In genomic region chr11:83576927-83577555, GRCm38 (mm10) we compare ENCODE assay signal across 19 mouse cellular contexts. TPM values are rescaled to one million over a fixed set of nuclear protein-coding genes. Genes with fewer than 3 reads are reported as not detected.
DNase-seq lines count a peak whose midpoint lies in the region; ATAC-seq lines count a peak whose summit lies in the region.
"Had no signal": no experiment of that assay in that cellular context is flagged by ENCODE, and none has a peak within 500 bp of the region (broad histone marks: within the 10 kb centered on the region; RNA-seq: fewer than 3 reads in every experiment).

No protein-coding gene starts in this region.

- no peak overlapping the region for H3K9ac ChIP-seq in liver, embryonic 16.5 days (ENCODE audit: low read depth, low read length)
- H3K9ac ChIP-seq: hindbrain, embryonic 15.5 days had no signal

- H3K27me3 ChIP-seq in liver, embryonic 16.5 days (ENCODE audit: control insufficient read depth, insufficient read depth, low read depth, low read length): no peaks in the 10 kb centered on the region
- H3K27me3 ChIP-seq: hindbrain, embryonic 15.5 days had no signal

- H3K27ac ChIP-seq in liver, embryonic 16.5 days (ENCODE audit: low read length): no peak overlapping the region
- H3K27ac ChIP-seq: embryonic facial prominence, embryonic 10.5 days; hindbrain, embryonic 15.5 days had no signal

- H3K4me1 ChIP-seq in liver, embryonic 16.5 days (ENCODE audit: control insufficient read depth, low read depth, low read length): no peaks in the 10 kb centered on the region
- H3K4me1 ChIP-seq: hindbrain, embryonic 15.5 days had no signal

- H3K4me3 ChIP-seq in liver, embryonic 16.5 days (ENCODE audit: low read depth, low read length): peak overlapping the region; percentile 31
- H3K4me3 ChIP-seq: embryonic facial prominence, embryonic 10.5 days; hindbrain, embryonic 15.5 days had no signal

- no peak for ATAC-seq in liver, embryonic 16.5 days (ENCODE audit: low read depth)
- ATAC-seq in hematopoietic stem cell, adult 5-6 weeks (replicated peaks in 1 of 2; ENCODE audit: insufficient read depth in 1 of 2, low FRiP score in 2 of 2, low TSS enrichment in 1 of 2, low read depth in 1 of 2, poor library complexity in 2 of 2, severe bottlenecking in 2 of 2): peak; percentile 57

- H3K36me3 ChIP-seq in liver, embryonic 16.5 days (ENCODE audit: control insufficient read depth, insufficient read depth): no peaks in the 10 kb centered on the region; the same call in 1 of the 2 replicates
- H3K36me3 ChIP-seq: embryonic facial prominence, embryonic 10.5 days; hindbrain, embryonic 15.5 days had no signal

- DNase-seq in liver (no peak), MEL-GATA-1-ER (ENCODE audit: extremely low read depth, low read depth) (peak; percentile 89)
- no peak for DNase-seq in cerebellum, adult 9-10 months
- DNase-seq in embryo, embryonic 10 days (ENCODE audit: low spot score): no peak
- no peak for DNase-seq in embryo, embryonic 9.5 days (ENCODE audit: extremely low spot score)
- DNase-seq: adrenal gland, adult 2 months; cerebellum, postnatal 10 days; gastrocnemius, postnatal 25 days; kidney, adult 11 months; kidney, postnatal 14 days had no signal

- peak overlapping the region; percentile 37 for H3K4me2 ChIP-seq in liver, embryonic 16.5 days (ENCODE audit: low read depth, low read length)
- H3K4me2 ChIP-seq: hindbrain, embryonic 15.5 days; midbrain, embryonic 11.5 days had no signal

- 34% methylated on average over 4 of the region's 4 CpGs for WGBS in liver, embryonic 16.5 days (ENCODE audit: insufficient replicate concordance)

- no peaks in the 10 kb centered on the region for H3K9me3 ChIP-seq in liver, embryonic 16.5 days (replicated peaks; ENCODE audit: control insufficient read depth, low read length)
- H3K9me3 ChIP-seq: embryonic facial prominence, embryonic 10.5 days; hindbrain, embryonic 15.5 days had no signal

RNA-seq across cellular contexts. Expression of gene Ccl9, which starts 1.4 kb away (rescaled TPM):
- 66.8 and 71.8 TPM in 2 replicates for polyA plus RNA-seq in liver, embryonic 16.5 days (2015; fragmentation: Nextera tagmentation; extraction: Ambion mirVana)
- 37.3 and 43.8 TPM in 2 replicates for total RNA-seq in hematopoietic stem cell, adult 5-6 weeks (2017)

RNA-seq across cellular contexts. Expression of gene Ccl6, which starts 15.8 kb away (rescaled TPM):
- 16.3 and 16.9 TPM in 2 replicates for polyA plus RNA-seq in liver, embryonic 16.5 days (2015; fragmentation: Nextera tagmentation; extraction: Ambion mirVana)
- total RNA-seq in hematopoietic stem cell, adult 5-6 weeks (2017): 6.3 and 33.4 TPM in 2 replicates

RNA-seq across cellular contexts. Expression of gene Ccl5, which starts 46.7 kb away (rescaled TPM):
- 1.2 and 1.7 TPM in 2 replicates for polyA plus RNA-seq in liver, embryonic 16.5 days (2015; fragmentation: Nextera tagmentation; extraction: Ambion mirVana)
- 4.7 and 5.3 TPM in 2 replicates for total RNA-seq in hematopoietic stem cell, adult 5-6 weeks (2017)
- total RNA-seq: gastrocnemius, postnatal 25 days; layer of hippocampus, postnatal 10 days; left cerebral cortex, postnatal 10 days had no signal
- polyA plus RNA-seq: embryonic facial prominence, embryonic 10.5 days; hindbrain, embryonic 15.5 days; midbrain, embryonic 11.5 days had no signal

RNA-seq across cellular contexts. Expression of gene Heatr9, which starts 55.1 kb away (rescaled TPM):
- not detected in 2 replicates for polyA plus RNA-seq in liver, embryonic 16.5 days (2015; fragmentation: Nextera tagmentation; extraction: Ambion mirVana)
- not detected in 2 replicates for total RNA-seq in hematopoietic stem cell, adult 5-6 weeks (2017)
- total RNA-seq: adrenal gland, adult 2 months; gastrocnemius, postnatal 25 days; layer of hippocampus, postnatal 10 days; left cerebral cortex, postnatal 10 days had no signal
- polyA plus RNA-seq: adrenal gland, adult 2 months; embryonic facial prominence, embryonic 10.5 days; hindbrain, embryonic 15.5 days; limb, embryonic 14.5 days; lung, embryonic 16.5 days; midbrain, embryonic 11.5 days had no signal
